Mouse (Mus musculus) cerebellum, adult (tissue): Measurements from ENCODE around the gene Ptdss2.

ENCODE experiments used
- ATAC-seq: cut with Nextera tagmentation; 2 replicates; pipeline ENCODE4 v1.9.2; 2017; ENCODE audit warnings: mild to moderate bottlenecking, moderate library complexity, mixed read lengths; ENCODE audit not compliant: insufficient number of reproducible peaks, low FRiP score, low TSS enrichment

Ptdss2 gene

GRCm38 (mm10) chr7:141172116-141173006 is 50.2 kb downstream of the Ptdss2 start, which contains the start of gene Rnh1:
Rnh1 (minus strand) TSS chr7:141172857.
- peak; percentile 89 for ATAC-seq

GRCm38 (mm10) chr7:141173323-141173850 is 51.2 kb downstream of the Ptdss2 start:
- no peak for ATAC-seq

- ATAC-seq, result no peak
Observed at GRCm38 (mm10) chr7:141175068-141175467, 52.9 kb downstream of the Ptdss2 start.

- no peak for ATAC-seq
Observed at GRCm38 (mm10) chr7:141176173-141176572, 54.0 kb downstream of the Ptdss2 start.

GRCm38 (mm10) chr7:141188194-141188593 is 66.0 kb downstream of the Ptdss2 start:
- ATAC-seq, result no peak

GRCm38 (mm10) chr7:141188733-141189132 is 66.6 kb downstream of the Ptdss2 start:
- no peak for ATAC-seq

- no peak for ATAC-seq
Observed at GRCm38 (mm10) chr7:141190220-141190619, 68.0 kb downstream of the Ptdss2 start.

- no peak for ATAC-seq
Observed at GRCm38 (mm10) chr7:141191036-141191435, 68.9 kb downstream of the Ptdss2 start.

- ATAC-seq, result no peak
Observed at GRCm38 (mm10) chr7:141191796-141192685, 69.9 kb downstream of the Ptdss2 start.

- no peak for ATAC-seq
Observed at GRCm38 (mm10) chr7:141192776-141193347, 70.7 kb downstream of the Ptdss2 start.

- peak; percentile 18; the same call in 1 of the 2 replicates for ATAC-seq
Observed at GRCm38 (mm10) chr7:141193348-141193856, 71.2 kb downstream of the Ptdss2 start.

- peak; percentile 89 for ATAC-seq
Observed at GRCm38 (mm10) chr7:141193948-141194347, 71.8 kb downstream of the Ptdss2 start, which contains the start of the genes Hras and Lrrc56. Hras (minus strand) TSS chr7:141194005. Lrrc56 (plus strand) TSS chr7:141194157.

GRCm38 (mm10) chr7:141194409-141194808 is 72.2 kb downstream of the Ptdss2 start:
- ATAC-seq, result no peak

GRCm38 (mm10) chr7:141194830-141195229 is 72.6 kb downstream of the Ptdss2 start:
- ATAC-seq, result no peak

- no peak for ATAC-seq
Observed at GRCm38 (mm10) chr7:141195754-141196153, 73.6 kb downstream of the Ptdss2 start.

- ATAC-seq, result no peak
Observed at GRCm38 (mm10) chr7:141196619-141197282, 74.6 kb downstream of the Ptdss2 start.

- ATAC-seq, result no peak
Observed at GRCm38 (mm10) chr7:141198121-141198520, 75.9 kb downstream of the Ptdss2 start.

GRCm38 (mm10) chr7:141204546-141204945 is 82.4 kb downstream of the Ptdss2 start:
- ATAC-seq, result no peak

- no peak for ATAC-seq
Observed at GRCm38 (mm10) chr7:141205504-141205903, 83.3 kb downstream of the Ptdss2 start.
